Mouse (Mus musculus) hindbrain, embryonic 10.5 days (tissue): ENCODE measurements around the gene Trim7. TPM values are rescaled to one million over a fixed set of nuclear protein-coding genes. Genes with fewer than 3 reads are reported as not detected.
A peak's percentile ranks its signal among the peaks of the same experiment; 100 is the strongest.
"Not testable (repeated sequence)": the region's sequence is repeated elsewhere in the genome, so short reads cannot be mapped to it uniquely, and the experiment has no call there.

Experiments
- DNase-seq: peaks from one replicate; pipeline ENCODE4 v3.0.0-alpha.2; 2017; ENCODE audit warnings: low spot score
- H3K27ac ChIP-seq: fragments of 300-500 bp; sonication (generic); 2 replicates; pipeline ENCODE4 v1.5.1; 2016; ENCODE audit warnings: mild to moderate bottlenecking, moderate library complexity
- H3K27me3 ChIP-seq: fragments of 300-500 bp; sonication (generic); 2 replicates; pipeline ENCODE4 v1.6.1; 2016; ENCODE audit warnings: mild to moderate bottlenecking; ENCODE audit not compliant: poor library complexity, insufficient read depth, severe bottlenecking
- H3K36me3 ChIP-seq: fragments of 300-500 bp; sonication (generic); 2 replicates; pipeline ENCODE4 v1.6.1; 2016; ENCODE audit warnings: mild to moderate bottlenecking, moderate library complexity
- H3K4me1 ChIP-seq: fragments of 300-500 bp; sonication (generic); replicated peaks from 2 replicates; pipeline ENCODE4 v1.6.1; 2016; ENCODE audit warnings: mild to moderate bottlenecking
- H3K4me3 ChIP-seq: fragments of 300-500 bp; sonication (generic); 2 replicates; pipeline ENCODE4 v1.5.1; 2016; ENCODE audit warnings: mild to moderate bottlenecking, moderate library complexity
- H3K9me3 ChIP-seq: fragments of 300-500 bp; sonication (generic); 2 replicates; pipeline ENCODE4 v1.6.1; 2016; ENCODE audit warnings: mild to moderate bottlenecking, moderate library complexity
- WGBS: fragments of 180-500 bp; shearing (Covaris S2); methylation state at CpG from one replicate; pipeline ENCODE4 v1.1.7; 2016; 5-methylcytosine and 5-hydroxymethylcytosine counted together
- polyA plus RNA-seq: library from polyadenylated mRNA; unstranded; fragments of >200 nt; fragmentation: Nextera tagmentation; extraction: Ambion mirVana; gene quantifications from 2 replicates; pipeline ENCODE4 v1.2.1, GENCODE M21; 2016

Trim7 gene
- polyA plus RNA-seq, 1 experiment from 2014 or later = 0.30 TPM

GRCm38 (mm10) chr11:48871817-48872541, 46.0 kb downstream of the Trim7 start:
- 9% methylated on average over 17 of the region's 17 CpGs for WGBS
- H3K4me3 ChIP-seq = peak overlapping the region; percentile 58
- peak; percentile 25 for DNase-seq
- H3K27ac ChIP-seq = peak overlapping the region; percentile 66
- H3K9me3 ChIP-seq = no peaks in the 10 kb centered on the region
- H3K27me3 ChIP-seq = peaks cover 20% of the 10 kb centered on the region
- H3K36me3 ChIP-seq = no peaks in the 10 kb centered on the region
- peaks cover 21% of the 10 kb centered on the region for H3K4me1 ChIP-seq

- DNase-seq = no peak
- Histone ChIP-seq H3K27me3 (peaks cover 20% of the 10 kb centered on the region), H3K4me1 (peaks cover 21% of the 10 kb centered on the region), H3K36me3 (no peaks in the 10 kb centered on the region), H3K4me3 (no peak overlapping the region), H3K27ac (no peak overlapping the region), H3K9me3 (no peaks in the 10 kb centered on the region)
- 78% methylated on average over 7 of the region's 7 CpGs for WGBS
Measured at GRCm38 (mm10) chr11:48872695-48873300, 46.9 kb downstream of the Trim7 start.

GRCm38 (mm10) chr11:48873591-48874290, 47.8 kb downstream of the Trim7 start:
- Histone ChIP-seq H3K27me3 (peaks cover 20% of the 10 kb centered on the region), H3K27ac (no peak overlapping the region), H3K4me1 (peaks cover 21% of the 10 kb centered on the region), H3K4me3 (no peak overlapping the region), H3K36me3 (no peaks in the 10 kb centered on the region), H3K9me3 (no peaks in the 10 kb centered on the region)
- DNase-seq = no peak
- 78% methylated on average over 10 of the region's 10 CpGs for WGBS

- Histone ChIP-seq H3K9me3 (no peaks in the 10 kb centered on the region), H3K36me3 (no peaks in the 10 kb centered on the region), H3K4me1 (peaks cover 21% of the 10 kb centered on the region), H3K27me3 (peaks cover 16% of the 10 kb centered on the region), H3K4me3 (no peak overlapping the region), H3K27ac (no peak overlapping the region)
- DNase-seq = peak; percentile 54
- WGBS = 3% methylated on average over 4 of the region's 4 CpGs
Measured at GRCm38 (mm10) chr11:48874465-48874864, 48.5 kb downstream of the Trim7 start.

GRCm38 (mm10) chr11:48875343-48875837, 49.5 kb downstream of the Trim7 start:
- WGBS = 71% methylated on average over 1 of the region's 1 CpGs
- not testable (repeated sequence) for DNase-seq, H3K36me3 ChIP-seq, H3K9me3 ChIP-seq, H3K4me3 ChIP-seq, H3K27ac ChIP-seq
- Histone ChIP-seq H3K27me3 (peaks cover 14% of the 10 kb centered on the region), H3K4me1 (peaks cover 21% of the 10 kb centered on the region)

GRCm38 (mm10) chr11:48876680-48877079, 50.7 kb downstream of the Trim7 start:
- no peaks in the 10 kb centered on the region for H3K9me3 ChIP-seq
- no peaks in the 10 kb centered on the region for H3K36me3 ChIP-seq
- H3K4me3 ChIP-seq = no peak overlapping the region
- H3K4me1 ChIP-seq = peaks cover 10% of the 10 kb centered on the region
- WGBS = 100% methylated on average over 1 of the region's 1 CpGs
- H3K27me3 ChIP-seq = peaks cover 14% of the 10 kb centered on the region
- no peak for DNase-seq
- H3K27ac ChIP-seq = no peak overlapping the region

- 84% methylated on average over 2 of the region's 2 CpGs for WGBS
Measured at GRCm38 (mm10) chr11:48898812-48899431, 73.0 kb downstream of the Trim7 start.

GRCm38 (mm10) chr11:48900654-48901566, 75.0 kb downstream of the Trim7 start:
- H3K27me3 ChIP-seq, H3K4me3 ChIP-seq, H3K36me3 ChIP-seq, H3K9me3 ChIP-seq, DNase-seq, H3K27ac ChIP-seq, H3K4me1 ChIP-seq: not testable (repeated sequence)
- WGBS = 80% methylated on average over 6 of the region's 6 CpGs

More at GRCm38 (mm10) chr11:48898812-48899431, 73.0 kb downstream of the Trim7 start:
- no peak overlapping the region for H3K4me3 ChIP-seq
- H3K27me3 ChIP-seq = no peaks in the 10 kb centered on the region
- no peak overlapping the region for H3K27ac ChIP-seq
- no peaks in the 10 kb centered on the region for H3K36me3 ChIP-seq
- no peak for DNase-seq
- no peaks in the 10 kb centered on the region for H3K9me3 ChIP-seq
- H3K4me1 ChIP-seq = no peaks in the 10 kb centered on the region

- not testable (repeated sequence) for H3K36me3 ChIP-seq, H3K4me1 ChIP-seq, H3K9me3 ChIP-seq, H3K27me3 ChIP-seq, H3K27ac ChIP-seq, H3K4me3 ChIP-seq, DNase-seq
- 92% methylated on average over 1 of the region's 1 CpGs for WGBS
Measured at GRCm38 (mm10) chr11:48901567-48901930, 75.6 kb downstream of the Trim7 start.

Other genes starting within 250 kb of the Trim7 start
- 672 and 778 TPM in 2 replicates for gene Rack1, start 25.8 kb upstream of the Trim7 start, polyA plus RNA-seq
- gene Trim41, start 8.8 kb upstream of the Trim7 start, polyA plus RNA-seq = 4.5 and 5.1 TPM in 2 replicates
- gene Gm12184, start 515 bp downstream of the Trim7 start, polyA plus RNA-seq = 3.5 and 4.7 TPM in 2 replicates
- 1.8 and 2.4 TPM in 2 replicates for gene Irgm1, start 45.5 kb downstream of the Trim7 start, polyA plus RNA-seq
- 0.12 TPM in 1 of 2 replicates, not detected in the other for gene Gm5431, start 76.1 kb downstream of the Trim7 start, polyA plus RNA-seq
- gene Psme2b, start 120.0 kb downstream of the Trim7 start, polyA plus RNA-seq = 1.8 and 2.0 TPM in 2 replicates
- not detected in 2 replicates for gene Olfr56, start 152.7 kb downstream of the Trim7 start, polyA plus RNA-seq
- 0.04 and 0.10 TPM in 2 replicates for gene 9930111J21Rik1, start 153.3 kb downstream of the Trim7 start, polyA plus RNA-seq
- not detected in 2 replicates for gene Gm12185, start 166.1 kb downstream of the Trim7 start, polyA plus RNA-seq
- gene Tgtp1, start 168.0 kb downstream of the Trim7 start, polyA plus RNA-seq = not detected in 2 replicates
- gene 9930111J21Rik2, start 225.1 kb downstream of the Trim7 start, polyA plus RNA-seq = 0.09 and 0.17 TPM in 2 replicates
- gene Tgtp2, start 238.1 kb downstream of the Trim7 start, polyA plus RNA-seq = not detected in 2 replicates